Comparison of ENCODE assay signal across 9 mouse cellular contexts in genomic region chr4:95156451-95157271, GRCm38 (mm10).
DNase-seq lines count a peak whose midpoint lies in the region; ATAC-seq and TF ChIP-seq lines count a peak whose summit lies in the region.
"Had no signal": no experiment of that assay in that cellular context is flagged by ENCODE, and none has a peak within 500 bp of the region (broad histone marks: within the 10 kb centered on the region; RNA-seq: fewer than 3 reads in every experiment).

No protein-coding gene starts in this region.

- H3K9ac ChIP-seq in MEL (ENCODE audit: control insufficient read depth, low read depth, low read length, poor library complexity, severe bottlenecking): peak overlapping the region; percentile 54
- H3K9ac ChIP-seq in lung, postnatal 0 days (replicated peaks; ENCODE audit: low read depth): no peak overlapping the region
- H3K9ac ChIP-seq in midbrain, embryonic 16.5 days (ENCODE audit: low read depth, low read length): no peak overlapping the region
- H3K9ac ChIP-seq: forebrain, embryonic 15.5 days; limb, embryonic 13.5 days had no signal

- ATAC-seq in lung, postnatal 0 days: peak; percentile 2; the same call in 1 of the 2 replicates
- ATAC-seq in activated CD4-positive, CD25-positive, alpha-beta regulatory T cell, adult 4 months: no peak
- ATAC-seq in midbrain, embryonic 16.5 days: no peak
- ATAC-seq: forebrain, embryonic 15.5 days had no signal

- no peak overlapping the region for H3K4me2 ChIP-seq in lung, postnatal 0 days (replicated peaks; ENCODE audit: low read depth, low read length)
- no peak overlapping the region for H3K4me2 ChIP-seq in midbrain, embryonic 16.5 days (ENCODE audit: low read length)
- H3K4me2 ChIP-seq: forebrain, embryonic 15.5 days; limb, embryonic 13.5 days had no signal

- no peak for TF ChIP-seq CTCF in MEL (IDR thresholded peaks at IDR 0.05 in 2 of 3, conservative IDR thresholded peaks at IDR 0.05 in 1 of 3; ENCODE audit: control insufficient read depth in 1 of 3, insufficient read depth in 1 of 3, low read depth in 2 of 3, low read length in 3 of 3, poor library complexity in 1 of 3, severe bottlenecking in 1 of 3)
- TF ChIP-seq CTCF in lung, postnatal 0 days (IDR thresholded peaks at IDR 0.05): peak; percentile 35; the same call in 1 of the 2 replicates

- intact Hi-C loops in heart, postnatal 10 days (cut with DNase I): no loop called here

- H3K9me3 ChIP-seq in MEL (replicated peaks; ENCODE audit: insufficient read depth, low read length): no peaks in the 10 kb centered on the region
- no peaks in the 10 kb centered on the region for H3K9me3 ChIP-seq in lung, postnatal 0 days (ENCODE audit: low read length)
- no peaks in the 10 kb centered on the region for H3K9me3 ChIP-seq in midbrain, embryonic 16.5 days (replicated peaks; ENCODE audit: control insufficient read depth, low read length, poor library complexity, severe bottlenecking)
- H3K9me3 ChIP-seq: forebrain, embryonic 15.5 days; limb, embryonic 13.5 days had no signal

- H3K4me1 ChIP-seq in MEL (ENCODE audit: control insufficient read depth in 1 of 2, insufficient read depth in 2 of 2, low read length in 2 of 2): peaks cover 41 to 46% of the 10 kb centered on the region in 2 experiments
- H3K4me1 ChIP-seq in lung, postnatal 0 days (ENCODE audit: insufficient read depth, low read depth, low read length): peaks cover 30% of the 10 kb centered on the region
- peaks cover 5% of the 10 kb centered on the region; the same call in 1 of the 2 replicates for H3K4me1 ChIP-seq in midbrain, embryonic 16.5 days (ENCODE audit: control insufficient read depth, insufficient read depth, low read length)

- H3K79me2 ChIP-seq in MEL (ENCODE audit: control insufficient read depth, insufficient read depth, low read length, poor library complexity): no peaks in the 10 kb centered on the region; the same call in 1 of the 2 replicates

- peak; percentile 100 for TF ChIP-seq EP300 in MEL (IDR thresholded peaks at IDR 0.05; ENCODE audit: low read depth in 1 of 2, low read length in 2 of 2)
- TF ChIP-seq EP300 in lung, postnatal 0 days (IDR thresholded peaks at IDR 0.05): peak; percentile 95

- H3K27ac ChIP-seq in MEL (ENCODE audit: control insufficient read depth, low read depth, low read length): peak overlapping the region; percentile 96
- H3K27ac ChIP-seq in lung, postnatal 0 days (ENCODE audit: low read length): peak overlapping the region; percentile 16; the same call in 1 of the 2 replicates
- no peak overlapping the region for H3K27ac ChIP-seq in midbrain, embryonic 16.5 days (ENCODE audit: low read length)
- H3K27ac ChIP-seq: forebrain, embryonic 15.5 days; limb, embryonic 13.5 days had no signal

- DNase-seq in 416B (ENCODE audit: low read depth): peak; percentile 97
- peak; percentile 91 for DNase-seq in MEL (ENCODE audit: low read depth, low spot score)
- peak; percentile 31 to 44 for DNase-seq in heart, postnatal 10 days
- peak; percentile 74 for DNase-seq in lung, postnatal 0 days (ENCODE audit: low spot score)
- no peak for DNase-seq in frontal cortex, postnatal 36 days (ENCODE audit: low spot score in 2 of 2)

- no peak for TF ChIP-seq RAD21 in MEL (IDR thresholded peaks at IDR 0.05; ENCODE audit: low read depth, low read length)

- 0 out of 4 replicates have a peak, but pooled peaks of 1 of the 2 experiments have one; percentile 12 for TF ChIP-seq POLR2A in MEL (IDR thresholded peaks at IDR 0.05; ENCODE audit: control insufficient read depth in 1 of 2, insufficient read depth in 1 of 2, low read depth in 1 of 2, low read length in 2 of 2, poor library complexity in 1 of 2)

- 10% methylated on average over 5 of the region's 5 CpGs for WGBS in lung, postnatal 0 days
- WGBS in midbrain, embryonic 16.5 days: 50% methylated on average over 5 of the region's 5 CpGs

- H3K27me3 ChIP-seq in MEL (ENCODE audit: control insufficient read depth in 1 of 2, insufficient read depth in 2 of 2, low read length in 2 of 2): no peaks in the 10 kb centered on the region
- H3K27me3 ChIP-seq in lung, postnatal 0 days (replicated peaks; ENCODE audit: insufficient read depth, low read length): no peaks in the 10 kb centered on the region
- peaks cover 4% of the 10 kb centered on the region; the same call in 1 of the 2 replicates for H3K27me3 ChIP-seq in midbrain, embryonic 16.5 days (ENCODE audit: control insufficient read depth, insufficient read depth, low read depth, low read length)
- H3K27me3 ChIP-seq: forebrain, embryonic 15.5 days; limb, embryonic 13.5 days had no signal

- H3K4me3 ChIP-seq in MEL (ENCODE audit: control insufficient read depth in 1 of 2, insufficient read depth in 1 of 2, low read depth in 2 of 2, low read length in 2 of 2): peak overlapping the region; percentile 1 to 30; a peak in 3 of 4 replicates
- no peak overlapping the region for H3K4me3 ChIP-seq in lung, postnatal 0 days (ENCODE audit: low read depth, low read length)
- H3K4me3 ChIP-seq in midbrain, embryonic 16.5 days (ENCODE audit: low read depth, low read length): no peak overlapping the region
- H3K4me3 ChIP-seq: forebrain, embryonic 15.5 days; limb, embryonic 13.5 days had no signal

- H3K36me3 ChIP-seq in MEL (ENCODE audit: control insufficient read depth in 1 of 2, insufficient read depth in 2 of 2, low read length in 2 of 2): peaks cover 0 to 46% of the 10 kb centered on the region in 2 experiments; a peak in 2 of 4 replicates
- no peaks in the 10 kb centered on the region for H3K36me3 ChIP-seq in lung, postnatal 0 days (ENCODE audit: insufficient read depth, low read length)
- H3K36me3 ChIP-seq in midbrain, embryonic 16.5 days (ENCODE audit: control insufficient read depth, insufficient read depth, low read length): no peaks in the 10 kb centered on the region
- H3K36me3 ChIP-seq: forebrain, embryonic 15.5 days; limb, embryonic 13.5 days had no signal

TF ChIP-seq in MEL, 35 proteins besides CTCF, POLR2A, EP300 and RAD21:
- no peak; the same call in 1 of the 2 replicates for TF ChIP-seq ZKSCAN1 (IDR thresholded peaks at IDR 0.05; ENCODE audit: low read depth, low read length)
- TF ChIP-seq POLR2AphosphoS5 (IDR thresholded peaks at IDR 0.05; ENCODE audit: borderline replicate concordance, low read depth, low read length): no peak
- no peak for TF ChIP-seq E2F4 (IDR thresholded peaks at IDR 0.05; ENCODE audit: borderline replicate concordance, low read depth, low read length)
- no peak for TF ChIP-seq MAX (IDR thresholded peaks at IDR 0.05; ENCODE audit: low read length)
- TF ChIP-seq ZNF384 (IDR thresholded peaks at IDR 0.05; ENCODE audit: low read depth, low read length): no peak
- TF ChIP-seq ZC3H11A (IDR thresholded peaks at IDR 0.05; ENCODE audit: low read depth, low read length): peak; percentile 7; the same call in 1 of the 2 replicates
- TF ChIP-seq POLR2AphosphoS2 (IDR thresholded peaks at IDR 0.05; ENCODE audit: low read length): 0 out of 2 replicates have a peak, but pooled peaks have one; percentile 39
- no peak for TF ChIP-seq TBP (IDR thresholded peaks at IDR 0.05; ENCODE audit: low read depth, low read length)
- TF ChIP-seq MEF2A (IDR thresholded peaks at IDR 0.05; ENCODE audit: extremely low read depth, insufficient replicate concordance, low read depth, low read length, poor library complexity, severe bottlenecking): peak; percentile 73; the same call in 1 of the 2 replicates
- TF ChIP-seq NRF1 (IDR thresholded peaks at IDR 0.05; ENCODE audit: insufficient read depth, low read depth, low read length, poor library complexity, severe bottlenecking): no peak
- no peak for TF ChIP-seq MYC (IDR thresholded peaks at IDR 0.05; ENCODE audit: low read depth, low read length)
- TF ChIP-seq USF1 (IDR thresholded peaks at IDR 0.05; ENCODE audit: low read depth, low read length): no peak
- no peak for TF ChIP-seq ZMIZ1 (IDR thresholded peaks at IDR 0.05; ENCODE audit: low read depth, low read length)
- TF ChIP-seq UBTF (IDR thresholded peaks at IDR 0.05; ENCODE audit: borderline replicate concordance, insufficient read depth, low read depth, low read length): no peak
- peak; percentile 73 for TF ChIP-seq BHLHE40 (IDR thresholded peaks at IDR 0.05; ENCODE audit: borderline replicate concordance, low read depth, low read length)
- peak; percentile 48; the same call in 1 of the 2 replicates for TF ChIP-seq MXI1 (IDR thresholded peaks at IDR 0.05; ENCODE audit: low read depth, low read length)
- no peak for TF ChIP-seq GABPA (IDR thresholded peaks at IDR 0.05; ENCODE audit: low read depth, low read length)
- peak; percentile 72 for TF ChIP-seq MAZ (IDR thresholded peaks at IDR 0.05; ENCODE audit: low read depth, low read length)
- TF ChIP-seq USF2 (IDR thresholded peaks at IDR 0.05; ENCODE audit: borderline replicate concordance in 1 of 2, insufficient read depth in 1 of 2, low read depth in 1 of 2, low read length in 2 of 2): no peak
- no peak for TF ChIP-seq JUND (IDR thresholded peaks at IDR 0.05; ENCODE audit: low read depth, low read length)
- TF ChIP-seq GATA1 (IDR thresholded peaks at IDR 0.05; ENCODE audit: low read depth, low read length): peak; percentile 100
- peak; percentile 89 for TF ChIP-seq SIN3A (IDR thresholded peaks at IDR 0.05; ENCODE audit: low read length)
- no peak for TF ChIP-seq ELF1 (IDR thresholded peaks at IDR 0.05; ENCODE audit: low read depth, low read length)
- TF ChIP-seq RCOR1 (IDR thresholded peaks at IDR 0.05; ENCODE audit: low read depth, low read length): peak; percentile 96
- peak; percentile 77 for TF ChIP-seq CHD2 (IDR thresholded peaks at IDR 0.05; ENCODE audit: low read length)
- TF ChIP-seq KAT2A (conservative IDR thresholded peaks at IDR 0.05; ENCODE audit: low read depth, low read length): no peak
- peak; percentile 82 for TF ChIP-seq MAFK (IDR thresholded peaks at IDR 0.05; ENCODE audit: borderline replicate concordance, low read depth, low read length)
- no peak for TF ChIP-seq HCFC1 (IDR thresholded peaks at IDR 0.05; ENCODE audit: low read depth, low read length)
- TF ChIP-seq MYB (IDR thresholded peaks at IDR 0.05; ENCODE audit: low read depth, low read length): peak; percentile 72
- TF ChIP-seq NELFE (IDR thresholded peaks at IDR 0.05; ENCODE audit: low read depth, low read length): no peak
- peak; percentile 99 for TF ChIP-seq TCF12 (IDR thresholded peaks at IDR 0.05; ENCODE audit: low read depth, low read length)
- TF ChIP-seq SMC3 (IDR thresholded peaks at IDR 0.05; ENCODE audit: low read depth, low read length): peak; percentile 1; the same call in 1 of the 2 replicates
- peak; percentile 97 for TF ChIP-seq ETS1 (IDR thresholded peaks at IDR 0.05; ENCODE audit: low read depth, low read length)
- TF ChIP-seq CHD1 (IDR thresholded peaks at IDR 0.05; ENCODE audit: low read depth, low read length): 0 out of 2 replicates have a peak, but pooled peaks have one; percentile 44
- TF ChIP-seq TAL1 (IDR thresholded peaks at IDR 0.05; ENCODE audit: low read length): peak; percentile 95

Comparison
In these comparisons a context has a peak if more than half of its experiments do, and no peak if none do; other contexts are left out.
1. DNase-seq: peak in 416B (single experiment), MEL (single experiment), heart, postnatal 10 days (2 of 2) and lung, postnatal 0 days (single experiment); none in frontal cortex, postnatal 36 days (0 of 2).
2. H3K4me3 ChIP-seq: peak in MEL (2 of 2); none in lung, postnatal 0 days (single experiment) and midbrain, embryonic 16.5 days (single experiment).